Mouse (Mus musculus): ENCODE results near the gene Scfd1. TPM values are rescaled to one million over a fixed set of nuclear protein-coding genes. Genes with fewer than 3 reads are reported as not detected.

Scfd1 gene
- total and polyA plus RNA-seq, 3 experiments = 2.7 to 136 (median 120) TPM

- Histone ChIP-seq H3K36me3 (replicated peaks) (peaks cover 70% of the 10 kb centered on the region), H3K27me3 (ENCODE audit: insufficient read depth, low read length) (no peaks in the 10 kb centered on the region), H3K4me1 (ENCODE audit: insufficient read depth, low read depth, low read length) (peaks cover 12% of the 10 kb centered on the region), H3K9me3 (replicated peaks) (no peaks in the 10 kb centered on the region), H3K4me3 (ENCODE audit: low read depth, low read length) (no peak overlapping the region)
- DNase-seq (ENCODE audit: low spot score) = no peak
- ATAC-seq (ENCODE audit: extremely low read depth, insufficient number of reproducible peaks, low FRiP score, poor library complexity, severe bottlenecking) = no peak
- TF ChIP-seq GATA1 (IDR thresholded peaks at IDR 0.05; ENCODE audit: borderline replicate concordance, low read length) = no peak
- TF ChIP-seq GATA2 (IDR thresholded peaks at IDR 0.05; ENCODE audit: borderline replicate concordance, low read depth, low read length) = no peak
- TF ChIP-seq TAL1 (conservative IDR thresholded peaks at IDR 0.05; ENCODE audit: low read depth, low read length) = no peak
- no peak for TF ChIP-seq CTCF (IDR thresholded peaks at IDR 0.05; ENCODE audit: low read depth, low read length)
- TF ChIP-seq POLR2AphosphoS5 (IDR thresholded peaks at IDR 0.05; ENCODE audit: insufficient replicate concordance, low read depth, low read length) = no peak
Measured at GRCm38 (mm10) chr12:51403987-51404586, 26.8 kb downstream of the Scfd1 start.

- no peak for TF ChIP-seq GATA2 (IDR thresholded peaks at IDR 0.05; ENCODE audit: borderline replicate concordance, low read depth, low read length)
- no peak for TF ChIP-seq TAL1 (conservative IDR thresholded peaks at IDR 0.05; ENCODE audit: low read depth, low read length)
- no peak for TF ChIP-seq CTCF (IDR thresholded peaks at IDR 0.05; ENCODE audit: low read depth, low read length)
- TF ChIP-seq GATA1 (IDR thresholded peaks at IDR 0.05; ENCODE audit: borderline replicate concordance, low read length) = no peak
- no peak for TF ChIP-seq POLR2AphosphoS5 (IDR thresholded peaks at IDR 0.05; ENCODE audit: insufficient replicate concordance, low read depth, low read length)
- Histone ChIP-seq H3K4me3 (ENCODE audit: low read depth, low read length) (no peak overlapping the region), H3K36me3 (replicated peaks) (peaks cover 54% of the 10 kb centered on the region), H3K27me3 (ENCODE audit: insufficient read depth, low read length) (no peaks in the 10 kb centered on the region), H3K9me3 (replicated peaks) (no peaks in the 10 kb centered on the region), H3K4me1 (ENCODE audit: insufficient read depth, low read depth, low read length) (peaks cover 7% of the 10 kb centered on the region)
- DNase-seq (ENCODE audit: low spot score) (no peak), ATAC-seq (ENCODE audit: extremely low read depth, insufficient number of reproducible peaks, low FRiP score, poor library complexity, severe bottlenecking) (0 out of 2 replicates have a peak, but pooled peaks have one; percentile 43)
Measured at GRCm38 (mm10) chr12:51411362-51411761, 34.1 kb downstream of the Scfd1 start.

GRCm38 (mm10) chr12:51437541-51437940, 60.2 kb downstream of the Scfd1 start:
- Histone ChIP-seq H3K4me1 (ENCODE audit: insufficient read depth, low read depth, low read length) (no peaks in the 10 kb centered on the region), H3K9me3 (replicated peaks) (no peaks in the 10 kb centered on the region), H3K36me3 (replicated peaks) (peaks cover 82% of the 10 kb centered on the region), H3K27me3 (ENCODE audit: insufficient read depth, low read length) (no peaks in the 10 kb centered on the region), H3K4me3 (ENCODE audit: low read depth, low read length) (no peak overlapping the region)
- DNase-seq (ENCODE audit: low spot score) (no peak), ATAC-seq (ENCODE audit: extremely low read depth, insufficient number of reproducible peaks, low FRiP score, poor library complexity, severe bottlenecking) (no peak)
- no peak for TF ChIP-seq CTCF (IDR thresholded peaks at IDR 0.05; ENCODE audit: low read depth, low read length)
- TF ChIP-seq TAL1 (conservative IDR thresholded peaks at IDR 0.05; ENCODE audit: low read depth, low read length) = no peak
- no peak for TF ChIP-seq POLR2AphosphoS5 (IDR thresholded peaks at IDR 0.05; ENCODE audit: insufficient replicate concordance, low read depth, low read length)
- TF ChIP-seq GATA1 (IDR thresholded peaks at IDR 0.05; ENCODE audit: borderline replicate concordance, low read length) = no peak
- no peak for TF ChIP-seq GATA2 (IDR thresholded peaks at IDR 0.05; ENCODE audit: borderline replicate concordance, low read depth, low read length)

GRCm38 (mm10) chr12:51438311-51438710, 61.0 kb downstream of the Scfd1 start:
- Histone ChIP-seq H3K4me3 (ENCODE audit: low read depth, low read length) (no peak overlapping the region), H3K27me3 (ENCODE audit: insufficient read depth, low read length) (no peaks in the 10 kb centered on the region), H3K9me3 (replicated peaks) (no peaks in the 10 kb centered on the region), H3K36me3 (replicated peaks) (peaks cover 77% of the 10 kb centered on the region), H3K4me1 (ENCODE audit: insufficient read depth, low read depth, low read length) (no peaks in the 10 kb centered on the region)
- DNase-seq (ENCODE audit: low spot score) = no peak
- no peak for ATAC-seq (ENCODE audit: extremely low read depth, insufficient number of reproducible peaks, low FRiP score, poor library complexity, severe bottlenecking)
- TF ChIP-seq GATA1 (IDR thresholded peaks at IDR 0.05; ENCODE audit: borderline replicate concordance, low read length) (no peak), CTCF (IDR thresholded peaks at IDR 0.05; ENCODE audit: low read depth, low read length) (no peak), TAL1 (conservative IDR thresholded peaks at IDR 0.05; ENCODE audit: low read depth, low read length) (no peak), POLR2AphosphoS5 (IDR thresholded peaks at IDR 0.05; ENCODE audit: insufficient replicate concordance, low read depth, low read length) (no peak), GATA2 (IDR thresholded peaks at IDR 0.05; ENCODE audit: borderline replicate concordance, low read depth, low read length) (no peak)

- H3K27me3 ChIP-seq (ENCODE audit: insufficient read depth, low read length) = no peaks in the 10 kb centered on the region
- no peak overlapping the region for H3K4me3 ChIP-seq (ENCODE audit: low read depth, low read length)
- DNase-seq (ENCODE audit: low spot score) (no peak), ATAC-seq (ENCODE audit: extremely low read depth, insufficient number of reproducible peaks, low FRiP score, poor library complexity, severe bottlenecking) (no peak; the same call in 1 of the 2 replicates)
- TF ChIP-seq TAL1 (conservative IDR thresholded peaks at IDR 0.05; ENCODE audit: low read depth, low read length) = no peak
- no peak for TF ChIP-seq GATA1 (IDR thresholded peaks at IDR 0.05; ENCODE audit: borderline replicate concordance, low read length)
- no peak for TF ChIP-seq CTCF (IDR thresholded peaks at IDR 0.05; ENCODE audit: low read depth, low read length)
- no peak for TF ChIP-seq GATA2 (IDR thresholded peaks at IDR 0.05; ENCODE audit: borderline replicate concordance, low read depth, low read length)
- no peak for TF ChIP-seq POLR2AphosphoS5 (IDR thresholded peaks at IDR 0.05; ENCODE audit: insufficient replicate concordance, low read depth, low read length)
- peaks cover 61% of the 10 kb centered on the region for H3K36me3 ChIP-seq (replicated peaks)
- no peaks in the 10 kb centered on the region for H3K9me3 ChIP-seq (replicated peaks)
- H3K4me1 ChIP-seq (ENCODE audit: insufficient read depth, low read depth, low read length) = no peaks in the 10 kb centered on the region
Measured at GRCm38 (mm10) chr12:51449303-51449702, 72.0 kb downstream of the Scfd1 start.

GRCm38 (mm10) chr12:51470881-51471280, 93.6 kb downstream of the Scfd1 start:
- Histone ChIP-seq H3K36me3 (replicated peaks) (no peaks in the 10 kb centered on the region), H3K27me3 (ENCODE audit: insufficient read depth, low read length) (peaks cover 37% of the 10 kb centered on the region), H3K4me3 (ENCODE audit: low read depth, low read length) (no peak overlapping the region), H3K4me1 (ENCODE audit: insufficient read depth, low read depth, low read length) (peaks cover 3% of the 10 kb centered on the region), H3K9me3 (replicated peaks) (no peaks in the 10 kb centered on the region)
- DNase-seq (ENCODE audit: low spot score) (no peak), ATAC-seq (ENCODE audit: extremely low read depth, insufficient number of reproducible peaks, low FRiP score, poor library complexity, severe bottlenecking) (no peak)
- TF ChIP-seq POLR2AphosphoS5 (IDR thresholded peaks at IDR 0.05; ENCODE audit: insufficient replicate concordance, low read depth, low read length) = no peak
- TF ChIP-seq GATA2 (IDR thresholded peaks at IDR 0.05; ENCODE audit: borderline replicate concordance, low read depth, low read length) = no peak
- no peak for TF ChIP-seq TAL1 (conservative IDR thresholded peaks at IDR 0.05; ENCODE audit: low read depth, low read length)
- TF ChIP-seq CTCF (IDR thresholded peaks at IDR 0.05; ENCODE audit: low read depth, low read length) = no peak
- no peak for TF ChIP-seq GATA1 (IDR thresholded peaks at IDR 0.05; ENCODE audit: borderline replicate concordance, low read length)
